Comparison of ENCODE assay signal across 25 mouse cellular contexts in genomic region chr7:16877717-16878116, GRCm38 (mm10). TPM values are rescaled to one million over a fixed set of nuclear protein-coding genes. Genes with fewer than 3 reads are reported as not detected.
A peak's percentile ranks its signal among the peaks of the same experiment; 100 is the strongest.
DNase-seq lines count a peak whose midpoint lies in the region; ATAC-seq and TF ChIP-seq lines count a peak whose summit lies in the region.
"Had no signal": no experiment of that assay in that cellular context is flagged by ENCODE, and none has a peak within 500 bp of the region (broad histone marks: within the 10 kb centered on the region; RNA-seq: fewer than 3 reads in every experiment).

No protein-coding gene starts in this region.

- no peaks in the 10 kb centered on the region for H3K9me3 ChIP-seq in intestine, postnatal 0 days (ENCODE audit: control insufficient read depth)
- no peaks in the 10 kb centered on the region for H3K9me3 ChIP-seq in intestine, embryonic 16.5 days (ENCODE audit: control insufficient read depth, low read length)
- no peaks in the 10 kb centered on the region for H3K9me3 ChIP-seq in lung, postnatal 0 days (ENCODE audit: low read length)
- no peaks in the 10 kb centered on the region for H3K9me3 ChIP-seq in embryonic facial prominence, embryonic 14.5 days (ENCODE audit: control insufficient read depth, low read length)
- no peaks in the 10 kb centered on the region for H3K9me3 ChIP-seq in liver, embryonic 11.5 days (ENCODE audit: control insufficient read depth, low read length)
- H3K9me3 ChIP-seq: embryonic facial prominence, embryonic 12.5 days; forebrain, embryonic 13.5 days; liver, embryonic 13.5 days had no signal

- no peaks in the 10 kb centered on the region for H3K4me1 ChIP-seq in intestine, postnatal 0 days (replicated peaks; ENCODE audit: control insufficient read depth, insufficient read depth, low read length)
- peaks cover 24% of the 10 kb centered on the region for H3K4me1 ChIP-seq in intestine, embryonic 16.5 days (ENCODE audit: control insufficient read depth, insufficient read depth, low read length)
- no peaks in the 10 kb centered on the region for H3K4me1 ChIP-seq in lung, postnatal 0 days (ENCODE audit: insufficient read depth, low read depth, low read length)
- peaks cover 11% of the 10 kb centered on the region; the same call in 1 of the 2 replicates for H3K4me1 ChIP-seq in embryonic facial prominence, embryonic 14.5 days (ENCODE audit: control insufficient read depth, insufficient read depth, low read length)
- H3K4me1 ChIP-seq in liver, embryonic 11.5 days (replicated peaks; ENCODE audit: control insufficient read depth, insufficient read depth, low read length), result peaks cover 26% of the 10 kb centered on the region

- no peak overlapping the region for H3K27ac ChIP-seq in intestine, postnatal 0 days (ENCODE audit: low read depth, low read length)
- no peak overlapping the region for H3K27ac ChIP-seq in intestine, embryonic 16.5 days (ENCODE audit: low read length)
- no peak overlapping the region for H3K27ac ChIP-seq in lung, postnatal 0 days (ENCODE audit: low read length)
- no peak overlapping the region for H3K27ac ChIP-seq in embryonic facial prominence, embryonic 14.5 days (replicated peaks; ENCODE audit: low read depth, low read length)
- no peak overlapping the region for H3K27ac ChIP-seq in liver, embryonic 11.5 days (ENCODE audit: low read depth, low read length)
- H3K27ac ChIP-seq: forebrain, embryonic 13.5 days; hindbrain, embryonic 14.5 days; liver, embryonic 13.5 days had no signal

- TF ChIP-seq CTCF in intestine, postnatal 0 days (IDR thresholded peaks at IDR 0.05; ENCODE audit: low read depth), result peak; percentile 17; the same call in 1 of the 2 replicates
- TF ChIP-seq CTCF in lung, postnatal 0 days (IDR thresholded peaks at IDR 0.05), result no peak

- H3K4me3 ChIP-seq in intestine, postnatal 0 days (ENCODE audit: low read depth, low read length), result no peak overlapping the region
- no peak overlapping the region for H3K4me3 ChIP-seq in intestine, embryonic 16.5 days (ENCODE audit: low read length)
- H3K4me3 ChIP-seq in lung, postnatal 0 days (ENCODE audit: low read depth, low read length), result no peak overlapping the region
- H3K4me3 ChIP-seq in embryonic facial prominence, embryonic 14.5 days (ENCODE audit: low read depth, low read length), result no peak overlapping the region
- H3K4me3 ChIP-seq in liver, embryonic 11.5 days (ENCODE audit: low read depth, low read length), result no peak overlapping the region
- H3K4me3 ChIP-seq: erythroblast, embryonic 14.5 days; liver, embryonic 13.5 days had no signal

- no peak overlapping the region for H3K9ac ChIP-seq in intestine, postnatal 0 days (ENCODE audit: low read depth, low read length)
- no peak overlapping the region for H3K9ac ChIP-seq in intestine, embryonic 16.5 days (ENCODE audit: low read depth, low read length)
- no peak overlapping the region for H3K9ac ChIP-seq in lung, postnatal 0 days (replicated peaks; ENCODE audit: low read depth)
- H3K9ac ChIP-seq in embryonic facial prominence, embryonic 14.5 days (ENCODE audit: low read depth, low read length), result no peak overlapping the region
- no peak overlapping the region for H3K9ac ChIP-seq in liver, embryonic 11.5 days (ENCODE audit: low read depth, low read length)
- H3K9ac ChIP-seq: liver, embryonic 13.5 days had no signal

- ATAC-seq in intestine, postnatal 0 days, result no peak
- ATAC-seq in intestine, embryonic 16.5 days, result no peak
- ATAC-seq in lung, postnatal 0 days, result no peak
- ATAC-seq in embryonic facial prominence, embryonic 14.5 days (ENCODE audit: low read depth), result no peak
- ATAC-seq in liver, embryonic 11.5 days (replicated peaks; ENCODE audit: low FRiP score), result no peak
- ATAC-seq: forebrain, embryonic 13.5 days had no signal

- DNase-seq in lung, postnatal 0 days (ENCODE audit: low spot score), result peak; percentile 42
- DNase-seq in lung, adult 18-20 months, result no peak
- DNase-seq in embryonic facial prominence, embryonic 14.5 days (ENCODE audit: low spot score), result no peak
- no peak for DNase-seq in adrenal gland, postnatal 14 days
- no peak for DNase-seq in liver, embryonic 11.5 days (ENCODE audit: low spot score)
- DNase-seq: adrenal gland, postnatal 25 days; cerebellum, adult 8-10 months; heart, postnatal 36 days; kidney, adult 9 months; kidney, postnatal 36 days; liver, embryonic 13.5 days; lung, postnatal 10 days; thymus, adult 18-20 months; thymus, postnatal 36 days had no signal

- H3K27me3 ChIP-seq in intestine, postnatal 0 days (replicated peaks; ENCODE audit: control insufficient read depth, insufficient read depth, low read length), result no peaks in the 10 kb centered on the region
- no peaks in the 10 kb centered on the region for H3K27me3 ChIP-seq in intestine, embryonic 16.5 days (replicated peaks; ENCODE audit: control insufficient read depth, insufficient read depth, low read length)
- 0 out of 2 replicates have a peak, but pooled peaks cover 6% of the 10 kb centered on the region for H3K27me3 ChIP-seq in lung, postnatal 0 days (replicated peaks; ENCODE audit: insufficient read depth, low read length)
- no peaks in the 10 kb centered on the region for H3K27me3 ChIP-seq in embryonic facial prominence, embryonic 14.5 days (replicated peaks; ENCODE audit: control insufficient read depth, insufficient read depth, low read length)
- peaks cover 14% of the 10 kb centered on the region for H3K27me3 ChIP-seq in liver, embryonic 11.5 days (replicated peaks; ENCODE audit: control insufficient read depth, insufficient read depth, low read length)
- H3K27me3 ChIP-seq: embryonic facial prominence, embryonic 12.5 days; forebrain, embryonic 13.5 days had no signal

- no peak overlapping the region for H3K4me2 ChIP-seq in intestine, postnatal 0 days (replicated peaks; ENCODE audit: low read depth)
- H3K4me2 ChIP-seq in intestine, embryonic 16.5 days (ENCODE audit: low read depth, low read length), result no peak overlapping the region
- no peak overlapping the region for H3K4me2 ChIP-seq in lung, postnatal 0 days (replicated peaks; ENCODE audit: low read depth, low read length)
- H3K4me2 ChIP-seq in embryonic facial prominence, embryonic 14.5 days (ENCODE audit: low read depth, low read length), result 0 out of 2 replicates have a peak overlapping the region, but pooled peaks have one; percentile 87
- H3K4me2 ChIP-seq in liver, embryonic 11.5 days, result no peak overlapping the region
- H3K4me2 ChIP-seq: liver, embryonic 13.5 days had no signal

- no peak for TF ChIP-seq EP300 in lung, postnatal 0 days (IDR thresholded peaks at IDR 0.05)

- 77% methylated on average over 3 of the region's 3 CpGs for WGBS in intestine, postnatal 0 days
- WGBS in intestine, embryonic 16.5 days, result 89% methylated on average over 3 of the region's 3 CpGs
- 55% methylated on average over 3 of the region's 3 CpGs for WGBS in lung, postnatal 0 days
- 84% methylated on average over 3 of the region's 3 CpGs for WGBS in embryonic facial prominence, embryonic 14.5 days
- WGBS in liver, embryonic 11.5 days, result 77% methylated on average over 3 of the region's 3 CpGs

- no peaks in the 10 kb centered on the region; the same call in 1 of the 2 replicates for H3K36me3 ChIP-seq in intestine, postnatal 0 days (ENCODE audit: control insufficient read depth, insufficient read depth)
- peaks cover 6% of the 10 kb centered on the region; the same call in 1 of the 2 replicates for H3K36me3 ChIP-seq in intestine, embryonic 16.5 days (ENCODE audit: control insufficient read depth, insufficient read depth, low read length)
- no peaks in the 10 kb centered on the region for H3K36me3 ChIP-seq in lung, postnatal 0 days (ENCODE audit: insufficient read depth, low read length)
- H3K36me3 ChIP-seq in embryonic facial prominence, embryonic 14.5 days (ENCODE audit: control insufficient read depth, insufficient read depth, low read length), result peaks cover 31% of the 10 kb centered on the region
- 0 out of 2 replicates have a peak, but pooled peaks cover 3% of the 10 kb centered on the region for H3K36me3 ChIP-seq in liver, embryonic 11.5 days (ENCODE audit: control insufficient read depth, insufficient read depth, low read length)
- H3K36me3 ChIP-seq: liver, embryonic 13.5 days had no signal

RNA-seq across cellular contexts. Expression of gene Dact3, which starts 2.6 kb away (rescaled TPM):
- polyA plus RNA-seq in intestine, postnatal 0 days (2015; fragmentation: Nextera tagmentation; extraction: Ambion mirVana), result 3.4 and 3.7 TPM in 2 replicates
- polyA plus RNA-seq in intestine, embryonic 16.5 days (2015; fragmentation: Nextera tagmentation; extraction: Ambion mirVana), result 1.6 and 1.7 TPM in 2 replicates
- 4.2 and 4.3 TPM in 2 replicates for polyA plus RNA-seq in lung, postnatal 0 days (2015; fragmentation: Nextera tagmentation; extraction: Ambion mirVana)
- 7.2 and 7.6 TPM in 2 replicates for polyA plus RNA-seq in embryonic facial prominence, embryonic 14.5 days (2014; fragmentation: Nextera tagmentation; extraction: Ambion mirVana)
- 2.6 and 4.1 TPM in 2 replicates for total RNA-seq in adrenal gland, postnatal 14 days (2021)
- 2.5 and 2.6 TPM in 2 replicates for polyA plus RNA-seq in liver, embryonic 11.5 days (2014; fragmentation: Nextera tagmentation; extraction: Ambion mirVana)
- total RNA-seq: monocyte, adult 5-6 weeks had no signal

RNA-seq across cellular contexts. Expression of gene Gng8, which starts 13.9 kb away (rescaled TPM):
- 4.7 and 5.3 TPM in 2 replicates for polyA plus RNA-seq in intestine, postnatal 0 days (2015; fragmentation: Nextera tagmentation; extraction: Ambion mirVana)
- 7.8 and 9.2 TPM in 2 replicates for polyA plus RNA-seq in intestine, embryonic 16.5 days (2015; fragmentation: Nextera tagmentation; extraction: Ambion mirVana)
- 5.2 and 6.6 TPM in 2 replicates for polyA plus RNA-seq in lung, postnatal 0 days (2015; fragmentation: Nextera tagmentation; extraction: Ambion mirVana)
- polyA plus RNA-seq in embryonic facial prominence, embryonic 14.5 days (2014; fragmentation: Nextera tagmentation; extraction: Ambion mirVana), result 27.0 and 29.1 TPM in 2 replicates
- total RNA-seq in adrenal gland, postnatal 14 days (2021), result 0.59 and 0.60 TPM in 2 replicates
- 1.8 and 3.3 TPM in 2 replicates for polyA plus RNA-seq in liver, embryonic 11.5 days (2014; fragmentation: Nextera tagmentation; extraction: Ambion mirVana)
- total RNA-seq: common myeloid progenitor, adult 5-6 weeks; megakaryocyte progenitor cell, adult 5-6 weeks; monocyte, adult 5-6 weeks; neutrophil, adult 5-6 weeks had no signal
- polyA plus RNA-seq: erythroblast, embryonic 14.5 days had no signal

RNA-seq across cellular contexts. Expression of gene Ptgir, which starts 28.6 kb away (rescaled TPM):
- polyA plus RNA-seq in intestine, postnatal 0 days (2015; fragmentation: Nextera tagmentation; extraction: Ambion mirVana), result 1.7 and 1.8 TPM in 2 replicates
- polyA plus RNA-seq in intestine, embryonic 16.5 days (2015; fragmentation: Nextera tagmentation; extraction: Ambion mirVana), result 2.5 and 3.2 TPM in 2 replicates
- polyA plus RNA-seq in lung, postnatal 0 days (2015; fragmentation: Nextera tagmentation; extraction: Ambion mirVana), result 2.0 and 2.4 TPM in 2 replicates
- 1.8 and 1.9 TPM in 2 replicates for polyA plus RNA-seq in embryonic facial prominence, embryonic 14.5 days (2014; fragmentation: Nextera tagmentation; extraction: Ambion mirVana)
- total RNA-seq in adrenal gland, postnatal 14 days (2021), result 1.2 and 2.6 TPM in 2 replicates
- polyA plus RNA-seq in liver, embryonic 11.5 days (2014; fragmentation: Nextera tagmentation; extraction: Ambion mirVana), result 1.2 and 1.3 TPM in 2 replicates
- total RNA-seq: layer of hippocampus, postnatal 10 days had no signal
- polyA plus RNA-seq: hindbrain, embryonic 14.5 days had no signal

RNA-seq across cellular contexts. Expression of gene Prkd2, which starts 35.0 kb away (rescaled TPM):
- polyA plus RNA-seq in intestine, postnatal 0 days (2015; fragmentation: Nextera tagmentation; extraction: Ambion mirVana), result 9.2 and 11.2 TPM in 2 replicates
- polyA plus RNA-seq in intestine, embryonic 16.5 days (2015; fragmentation: Nextera tagmentation; extraction: Ambion mirVana), result 10.3 and 11.5 TPM in 2 replicates
- polyA plus RNA-seq in lung, postnatal 0 days (2015; fragmentation: Nextera tagmentation; extraction: Ambion mirVana), result 26.1 and 29.0 TPM in 2 replicates
- polyA plus RNA-seq in embryonic facial prominence, embryonic 14.5 days (2014; fragmentation: Nextera tagmentation; extraction: Ambion mirVana), result 14.4 and 16.5 TPM in 2 replicates
- 25.0 and 35.4 TPM in 2 replicates for total RNA-seq in adrenal gland, postnatal 14 days (2021)
- polyA plus RNA-seq in liver, embryonic 11.5 days (2014; fragmentation: Nextera tagmentation; extraction: Ambion mirVana), result 7.6 and 8.4 TPM in 2 replicates

RNA-seq across cellular contexts. Expression of gene Calm3, which starts 46.2 kb away (rescaled TPM):
- 236 and 241 TPM in 2 replicates for polyA plus RNA-seq in intestine, postnatal 0 days (2015; fragmentation: Nextera tagmentation; extraction: Ambion mirVana)
- 163 and 171 TPM in 2 replicates for polyA plus RNA-seq in intestine, embryonic 16.5 days (2015; fragmentation: Nextera tagmentation; extraction: Ambion mirVana)
- polyA plus RNA-seq in lung, postnatal 0 days (2015; fragmentation: Nextera tagmentation; extraction: Ambion mirVana), result 61.7 and 63.6 TPM in 2 replicates
- 164 and 189 TPM in 2 replicates for polyA plus RNA-seq in embryonic facial prominence, embryonic 14.5 days (2014; fragmentation: Nextera tagmentation; extraction: Ambion mirVana)
- 222 and 231 TPM in 2 replicates for total RNA-seq in adrenal gland, postnatal 14 days (2021)
- polyA plus RNA-seq in liver, embryonic 11.5 days (2014; fragmentation: Nextera tagmentation; extraction: Ambion mirVana), result 147 and 169 TPM in 2 replicates
